Mouse (Mus musculus) layer of hippocampus, adult 11-12 months (tissue): ENCODE measurements around the gene Antxr1.

Source experiments
- DNase-seq: peaks from one replicate; pipeline ENCODE4 v3.0.0; 2022; ENCODE audit warnings: low spot score

Antxr1 gene

DNA sequence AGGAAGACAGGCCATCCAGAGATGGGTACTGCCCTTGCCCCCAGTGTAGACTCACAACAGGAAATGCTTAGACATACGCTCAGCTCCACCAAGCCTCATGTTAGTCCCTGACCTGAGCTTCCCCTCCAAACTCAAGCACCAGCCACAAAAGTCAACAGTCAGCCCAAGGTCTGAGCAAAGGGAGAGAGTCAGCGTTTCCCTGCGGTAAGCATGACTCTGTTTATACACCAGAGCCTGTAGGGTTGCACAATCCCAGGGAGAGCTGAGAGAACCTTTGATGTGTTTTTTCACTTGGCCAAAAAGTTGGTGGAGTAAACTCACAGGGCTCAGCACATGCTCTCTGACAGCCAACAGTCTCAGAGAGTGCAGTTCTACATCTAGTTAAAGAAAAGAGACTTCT, 145.9 kb downstream of the Antxr1 start:
- DNase-seq, result no peak

GRCm38 (mm10) chr6:87186988-87187387, 148.6 kb downstream of the Antxr1 start:
- peak; percentile 33 for DNase-seq

GRCm38 (mm10) chr6:87184418-87184817, 151.2 kb downstream of the Antxr1 start:
- DNase-seq, result no peak

- DNase-seq, result no peak
These were observed 151.6 kb downstream of the Antxr1 start for GRCm38 (mm10) chr6:87183981-87184380.

- peak; percentile 75 for DNase-seq
These were observed 152.5 kb downstream of the Antxr1 start for GRCm38 (mm10) chr6:87183159-87183558.

- no peak for DNase-seq
These were observed 152.9 kb downstream of the Antxr1 start for GRCm38 (mm10) chr6:87182736-87183135.

- no peak for DNase-seq
These were observed 164.2 kb downstream of the Antxr1 start for GRCm38 (mm10) chr6:87171461-87171860.

GRCm38 (mm10) chr6:87170875-87171274, 164.7 kb downstream of the Antxr1 start:
- DNase-seq, result no peak

DNA sequence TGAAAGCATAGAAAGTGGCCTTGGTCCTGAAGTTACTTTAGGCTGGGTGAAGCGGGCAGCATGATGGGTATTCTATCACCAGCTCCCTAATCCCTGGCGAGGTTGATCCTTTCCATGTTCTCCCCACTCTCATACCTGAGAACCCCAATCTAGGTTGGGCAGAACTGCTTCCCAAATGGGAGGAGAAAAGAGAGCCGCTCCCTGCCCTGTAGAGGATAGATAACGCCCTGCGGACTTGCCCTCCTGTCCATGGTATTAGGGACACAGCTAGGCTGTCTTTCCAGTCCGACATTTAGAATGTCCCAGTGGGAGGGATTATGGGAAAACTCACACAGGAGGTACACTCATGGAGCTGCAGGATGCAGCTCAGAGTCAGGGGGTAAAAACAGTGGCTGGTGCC, 165.3 kb downstream of the Antxr1 start:
- DNase-seq, result no peak

DNA sequence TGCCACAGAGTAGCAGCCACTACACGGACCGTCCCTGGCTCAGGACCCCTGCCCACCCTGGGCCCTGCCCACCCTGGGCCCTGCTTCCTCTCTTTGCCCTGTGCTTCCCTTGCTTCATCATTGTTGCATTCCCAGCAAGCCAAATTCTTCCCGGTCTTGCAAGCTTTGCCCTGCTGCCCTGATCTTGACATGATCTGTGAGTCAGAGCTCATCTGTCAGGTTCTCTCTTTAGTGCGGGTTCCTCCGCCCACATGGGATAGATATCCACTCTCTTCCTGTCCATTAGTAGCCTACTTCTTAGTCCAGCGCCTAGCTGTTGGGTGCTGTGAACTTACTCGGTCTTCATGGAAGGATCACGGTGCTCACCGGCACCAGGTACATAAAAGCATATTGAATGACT, 167.6 kb downstream of the Antxr1 start:
- no peak for DNase-seq

GRCm38 (mm10) chr6:87166673-87167305, 168.8 kb downstream of the Antxr1 start:
- no peak for DNase-seq

GRCm38 (mm10) chr6:87165536-87166311, 169.9 kb downstream of the Antxr1 start:
- DNase-seq, result peak; percentile 44

DNA sequence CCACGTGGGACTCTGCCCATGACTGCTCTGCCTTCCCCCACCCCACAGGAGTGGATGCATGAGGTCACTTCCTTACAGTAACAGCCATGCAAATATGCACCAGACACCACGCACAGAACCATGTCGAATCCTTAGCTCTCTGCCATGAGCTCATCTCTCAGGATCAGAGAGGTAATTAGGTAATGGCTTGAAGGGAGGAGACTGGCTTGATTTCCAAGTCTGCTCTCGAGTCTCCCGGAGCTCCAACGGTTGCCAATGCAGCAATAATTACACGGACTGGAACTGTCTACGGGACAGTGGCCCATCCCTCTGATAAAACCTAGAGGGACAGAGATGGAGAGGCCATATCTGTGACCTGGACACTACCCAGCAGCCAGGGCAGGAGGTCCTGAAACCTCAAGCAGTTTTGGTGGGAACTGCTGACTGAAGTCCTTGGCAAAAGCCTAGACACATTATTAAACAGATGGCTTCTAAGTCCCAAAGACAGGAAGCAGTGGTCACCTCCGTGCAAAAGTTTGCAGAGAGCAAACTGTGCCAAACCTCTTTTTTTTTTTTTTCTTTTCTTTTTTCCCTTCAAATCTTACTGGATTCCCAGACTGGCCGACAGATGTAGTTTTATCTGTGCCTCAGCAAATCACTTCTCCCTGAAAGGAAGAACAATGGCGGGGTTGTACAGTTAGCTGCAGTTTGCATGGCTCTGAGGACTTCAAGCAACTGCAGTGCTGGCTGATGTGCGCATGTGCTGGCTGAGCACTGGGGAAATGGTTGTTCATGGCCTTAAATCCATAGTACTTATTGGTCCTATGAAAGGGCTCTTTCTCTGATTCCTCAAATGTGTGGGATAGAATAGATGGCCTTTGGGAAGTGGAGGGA, 174.0 kb downstream of the Antxr1 start:
- no peak for DNase-seq

DNA sequence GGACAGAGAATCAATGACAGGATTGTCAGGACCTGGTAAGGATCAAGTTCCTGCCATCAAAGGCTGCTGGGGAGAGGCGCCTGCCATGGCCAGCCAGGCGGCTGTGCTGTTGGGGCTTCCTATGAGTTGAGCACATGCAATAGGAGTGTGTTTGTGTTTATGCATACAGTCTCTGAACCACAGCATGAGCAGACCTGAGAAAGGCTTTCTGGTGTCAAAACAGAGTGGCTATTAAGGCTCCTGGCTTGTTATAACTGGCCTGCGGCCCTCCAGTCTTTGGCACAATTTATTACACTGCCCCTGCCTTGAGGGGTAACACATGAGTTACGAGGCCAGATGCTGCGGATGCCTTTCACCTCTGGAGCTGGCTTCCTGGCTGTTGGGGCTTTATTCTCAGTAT, 175.4 kb downstream of the Antxr1 start:
- DNase-seq, result no peak

GRCm38 (mm10) chr6:87158062-87158623, 177.5 kb downstream of the Antxr1 start:
- peak; percentile 21 for DNase-seq

GRCm38 (mm10) chr6:87153836-87154235, 181.8 kb downstream of the Antxr1 start:
- no peak for DNase-seq

DNA sequence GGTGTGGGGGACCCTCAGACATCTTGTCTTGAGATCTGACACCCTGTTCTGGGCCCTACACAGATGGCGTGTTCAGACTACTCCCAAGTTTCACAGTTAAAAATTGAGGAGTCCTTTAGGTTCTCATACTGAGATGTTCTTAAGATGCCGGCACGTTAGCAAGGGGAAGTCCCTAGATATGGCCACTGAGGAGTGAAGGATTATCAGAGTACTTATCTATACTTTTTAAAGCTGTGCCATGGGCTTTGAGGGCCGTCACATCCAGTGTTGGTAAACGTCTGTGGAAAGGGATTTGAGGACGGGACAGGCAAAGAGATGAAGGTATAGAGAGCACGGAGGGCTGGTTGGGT, 182.4 kb downstream of the Antxr1 start:
- no peak for DNase-seq

DNA sequence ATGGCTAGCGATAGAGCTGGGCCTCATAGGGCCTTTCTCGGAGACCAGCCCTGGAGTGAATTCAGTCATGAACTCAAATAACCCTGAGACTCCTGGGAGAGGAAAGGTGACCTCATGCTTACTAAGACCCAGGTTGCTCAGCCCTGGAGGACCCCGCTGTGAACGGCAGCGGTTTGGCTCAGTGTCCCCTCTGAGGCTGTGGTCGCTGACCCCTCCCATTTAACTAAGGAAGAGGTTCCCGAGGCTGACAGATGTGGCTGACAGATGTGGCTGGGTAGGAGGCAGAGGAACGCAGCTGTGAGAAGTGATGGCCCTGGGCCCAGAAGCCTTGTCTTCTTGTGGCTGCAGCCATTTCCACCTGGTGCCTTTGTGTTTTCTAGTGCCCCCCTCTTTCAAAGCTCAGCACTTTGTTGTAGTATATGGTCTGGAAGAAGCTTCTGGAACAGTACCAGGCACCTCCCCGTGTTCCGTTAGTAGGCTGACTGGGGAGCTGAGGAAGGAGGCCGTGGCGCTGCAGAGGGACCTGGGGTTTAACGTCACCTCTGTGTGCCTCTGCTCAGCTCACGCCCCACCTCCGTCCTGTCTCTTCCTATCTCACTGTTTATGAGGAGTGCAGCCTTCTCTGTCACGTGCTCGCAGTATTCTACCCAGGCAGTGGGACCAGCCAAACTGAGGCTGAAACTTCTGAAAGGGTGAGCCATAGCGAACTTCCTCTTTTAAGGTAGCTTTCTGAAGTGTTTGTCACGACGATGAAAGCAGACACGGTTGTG, 183.0 kb downstream of the Antxr1 start:
- DNase-seq, result no peak

- DNase-seq, result no peak
These were observed 184.2 kb downstream of the Antxr1 start for GRCm38 (mm10) chr6:87151427-87151826.

DNA sequence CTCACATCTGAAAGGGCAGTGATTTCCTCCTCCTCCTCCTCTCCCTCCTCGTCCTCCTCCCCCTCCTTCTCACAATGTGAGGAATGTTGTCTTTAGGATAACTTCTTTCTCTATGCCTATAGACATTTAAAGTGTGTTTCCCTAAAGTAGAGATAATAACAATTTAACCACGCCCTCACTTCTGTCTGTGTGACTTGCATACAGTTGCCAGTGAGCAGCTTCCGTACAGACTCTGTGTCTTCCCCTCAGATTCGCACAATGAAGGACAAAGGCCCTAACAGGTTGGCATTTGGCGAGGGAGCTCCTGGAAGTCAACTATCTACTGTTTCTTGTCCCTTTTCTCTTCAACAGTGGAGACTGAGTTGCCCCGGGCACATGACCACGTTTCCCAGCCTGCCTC, 185.2 kb downstream of the Antxr1 start:
- no peak for DNase-seq

- DNase-seq, result no peak
These were observed 187.7 kb downstream of the Antxr1 start for GRCm38 (mm10) chr6:87147921-87148320.

DNA sequence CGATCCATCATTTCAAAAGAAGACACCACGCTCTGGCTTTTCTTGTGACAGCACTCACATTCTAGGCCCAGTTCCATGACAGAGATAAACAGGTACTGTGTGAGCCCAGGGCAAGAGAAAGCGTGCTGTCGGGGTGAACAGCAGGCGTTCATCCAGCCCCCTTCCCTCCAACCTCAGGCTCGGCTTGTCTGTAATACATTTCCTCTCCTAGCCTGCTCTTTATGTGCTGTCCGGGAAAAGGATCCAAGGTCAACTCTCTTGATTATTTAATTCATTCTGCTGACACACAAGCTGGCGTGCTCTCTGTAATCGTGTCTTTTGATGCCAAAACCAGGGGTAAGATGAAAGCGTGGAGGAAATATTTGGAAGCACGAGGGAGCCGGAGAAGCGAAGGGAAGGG, 192.0 kb downstream of the Antxr1 start:
- DNase-seq, result no peak
